Mouse (Mus musculus): Measurements from ENCODE around the gene Fezf1. TPM values are rescaled to one million over a fixed set of nuclear protein-coding genes. Genes with fewer than 3 reads are reported as not detected.

The Fezf1 gene
- not detected in 2 replicates for total RNA-seq (2012; rRNA removed)

GRCm38 (mm10) chr6:23248313-23249052 lies at the start of gene Fezf1:
Gene Fezf1, minus strand, starts transcription at chr6:23248362.
- in situ Hi-C loops (cut with MboI; ENCODE audit: low sequenced_read_pairs in 2 of 2, unreplicated experiment in 2 of 2): no loop called here
- H3K36me3 ChIP-seq (ENCODE audit: control insufficient read depth, insufficient read depth, low read length, poor library complexity, severe bottlenecking): no peaks in the 10 kb centered on the region
- H3K9me3 ChIP-seq (ENCODE audit: control insufficient read depth, insufficient read depth, low read depth, low read length): no peaks in the 10 kb centered on the region
- peak within 1 kb of the TSS; percentile 56 to 58 for H3K4me3 ChIP-seq (ENCODE audit: insufficient read depth in 1 of 2, low read depth in 1 of 2, low read length in 2 of 2, poor library complexity in 1 of 2, severe bottlenecking in 1 of 2)
- no peaks in the 10 kb centered on the region; a peak in 1 of 4 replicates for H3K4me1 ChIP-seq (ENCODE audit: control insufficient read depth in 2 of 2, insufficient read depth in 2 of 2, low read length in 2 of 2, poor library complexity in 1 of 2)
- DNase-seq (ENCODE audit: low read depth, low spot score): no peak
- no peak for TF ChIP-seq ZC3H11A (IDR thresholded peaks at IDR 0.05; ENCODE audit: borderline replicate concordance, low read depth, low read length)
- no peak for TF ChIP-seq CHD2 (IDR thresholded peaks at IDR 0.05; ENCODE audit: low read depth, low read length)
- TF ChIP-seq ZNF384 (IDR thresholded peaks at IDR 0.05; ENCODE audit: low read depth, low read length): no peak
- no peak for TF ChIP-seq MAFK (IDR thresholded peaks at IDR 0.05; ENCODE audit: insufficient read depth, low read depth, low read length)
- no peak for TF ChIP-seq HCFC1 (IDR thresholded peaks at IDR 0.05; ENCODE audit: borderline replicate concordance, insufficient read depth, low read length)
- H3K27ac ChIP-seq (ENCODE audit: insufficient read depth, low read depth, low read length, poor library complexity, severe bottlenecking): no peak within 1 kb of the TSS
- no peak within 1 kb of the TSS for H3K9ac ChIP-seq (ENCODE audit: insufficient read depth, low read depth, low read length, poor library complexity, severe bottlenecking)

GRCm38 (mm10) chr6:23294685-23295084 lies 46.5 kb upstream of the Fezf1 start:
- no peaks in the 10 kb centered on the region for H3K36me3 ChIP-seq (ENCODE audit: control insufficient read depth, insufficient read depth, low read length, poor library complexity, severe bottlenecking)
- no peaks in the 10 kb centered on the region for H3K9me3 ChIP-seq (ENCODE audit: control insufficient read depth, insufficient read depth, low read depth, low read length)
- in situ Hi-C loops (cut with MboI; ENCODE audit: low sequenced_read_pairs in 2 of 2, unreplicated experiment in 2 of 2): no loop called here
- H3K4me3 ChIP-seq (ENCODE audit: insufficient read depth in 1 of 2, low read depth in 1 of 2, low read length in 2 of 2, poor library complexity in 1 of 2, severe bottlenecking in 1 of 2): no peak overlapping the region
- no peak overlapping the region for H3K27ac ChIP-seq (ENCODE audit: insufficient read depth, low read depth, low read length, poor library complexity, severe bottlenecking)
- H3K9ac ChIP-seq (ENCODE audit: insufficient read depth, low read depth, low read length, poor library complexity, severe bottlenecking): no peak overlapping the region
- DNase-seq (ENCODE audit: low read depth, low spot score): no peak
- TF ChIP-seq ZC3H11A (IDR thresholded peaks at IDR 0.05; ENCODE audit: borderline replicate concordance, low read depth, low read length) (no peak), HCFC1 (IDR thresholded peaks at IDR 0.05; ENCODE audit: borderline replicate concordance, insufficient read depth, low read length) (no peak), ZNF384 (IDR thresholded peaks at IDR 0.05; ENCODE audit: low read depth, low read length) (no peak), CHD2 (IDR thresholded peaks at IDR 0.05; ENCODE audit: low read depth, low read length) (no peak), MAFK (IDR thresholded peaks at IDR 0.05; ENCODE audit: insufficient read depth, low read depth, low read length) (no peak)
- H3K4me1 ChIP-seq (ENCODE audit: control insufficient read depth in 2 of 2, insufficient read depth in 2 of 2, low read length in 2 of 2, poor library complexity in 1 of 2): no peaks in the 10 kb centered on the region

GRCm38 (mm10) chr6:23288752-23289151 lies 40.6 kb upstream of the Fezf1 start:
- no peaks in the 10 kb centered on the region for H3K9me3 ChIP-seq (ENCODE audit: control insufficient read depth, insufficient read depth, low read depth, low read length)
- in situ Hi-C loops (cut with MboI; ENCODE audit: low sequenced_read_pairs in 2 of 2, unreplicated experiment in 2 of 2): no loop called here
- no peaks in the 10 kb centered on the region for H3K4me1 ChIP-seq (ENCODE audit: control insufficient read depth in 2 of 2, insufficient read depth in 2 of 2, low read length in 2 of 2, poor library complexity in 1 of 2)
- no peak overlapping the region for H3K27ac ChIP-seq (ENCODE audit: insufficient read depth, low read depth, low read length, poor library complexity, severe bottlenecking)
- no peak for TF ChIP-seq ZC3H11A (IDR thresholded peaks at IDR 0.05; ENCODE audit: borderline replicate concordance, low read depth, low read length)
- TF ChIP-seq HCFC1 (IDR thresholded peaks at IDR 0.05; ENCODE audit: borderline replicate concordance, insufficient read depth, low read length): no peak
- TF ChIP-seq CHD2 (IDR thresholded peaks at IDR 0.05; ENCODE audit: low read depth, low read length): no peak
- no peak for TF ChIP-seq MAFK (IDR thresholded peaks at IDR 0.05; ENCODE audit: insufficient read depth, low read depth, low read length)
- no peak for TF ChIP-seq ZNF384 (IDR thresholded peaks at IDR 0.05; ENCODE audit: low read depth, low read length)
- H3K4me3 ChIP-seq (ENCODE audit: insufficient read depth in 1 of 2, low read depth in 1 of 2, low read length in 2 of 2, poor library complexity in 1 of 2, severe bottlenecking in 1 of 2): no peak overlapping the region
- H3K9ac ChIP-seq (ENCODE audit: insufficient read depth, low read depth, low read length, poor library complexity, severe bottlenecking): no peak overlapping the region
- H3K36me3 ChIP-seq (ENCODE audit: control insufficient read depth, insufficient read depth, low read length, poor library complexity, severe bottlenecking): no peaks in the 10 kb centered on the region
- DNase-seq (ENCODE audit: low read depth, low spot score): no peak

GRCm38 (mm10) chr6:23281514-23281820 lies 33.3 kb upstream of the Fezf1 start:
- Histone ChIP-seq H3K4me1 (ENCODE audit: control insufficient read depth in 2 of 2, insufficient read depth in 2 of 2, low read length in 2 of 2, poor library complexity in 1 of 2) (no peaks in the 10 kb centered on the region), H3K4me3 (ENCODE audit: insufficient read depth in 1 of 2, low read depth in 1 of 2, low read length in 2 of 2, poor library complexity in 1 of 2, severe bottlenecking in 1 of 2) (no peak overlapping the region), H3K27ac (ENCODE audit: insufficient read depth, low read depth, low read length, poor library complexity, severe bottlenecking) (no peak overlapping the region), H3K9me3 (ENCODE audit: control insufficient read depth, insufficient read depth, low read depth, low read length) (no peaks in the 10 kb centered on the region), H3K36me3 (ENCODE audit: control insufficient read depth, insufficient read depth, low read length, poor library complexity, severe bottlenecking) (no peaks in the 10 kb centered on the region), H3K9ac (ENCODE audit: insufficient read depth, low read depth, low read length, poor library complexity, severe bottlenecking) (no peak overlapping the region)
- DNase-seq (ENCODE audit: low read depth, low spot score): no peak
- in situ Hi-C loops (cut with MboI; ENCODE audit: low sequenced_read_pairs in 2 of 2, unreplicated experiment in 2 of 2): no loop called here
- TF ChIP-seq HCFC1 (IDR thresholded peaks at IDR 0.05; ENCODE audit: borderline replicate concordance, insufficient read depth, low read length) (no peak), ZC3H11A (IDR thresholded peaks at IDR 0.05; ENCODE audit: borderline replicate concordance, low read depth, low read length) (no peak), ZNF384 (IDR thresholded peaks at IDR 0.05; ENCODE audit: low read depth, low read length) (no peak)
